Mouse (Mus musculus): Measurements from ENCODE around the gene Qpct.

DNA sequence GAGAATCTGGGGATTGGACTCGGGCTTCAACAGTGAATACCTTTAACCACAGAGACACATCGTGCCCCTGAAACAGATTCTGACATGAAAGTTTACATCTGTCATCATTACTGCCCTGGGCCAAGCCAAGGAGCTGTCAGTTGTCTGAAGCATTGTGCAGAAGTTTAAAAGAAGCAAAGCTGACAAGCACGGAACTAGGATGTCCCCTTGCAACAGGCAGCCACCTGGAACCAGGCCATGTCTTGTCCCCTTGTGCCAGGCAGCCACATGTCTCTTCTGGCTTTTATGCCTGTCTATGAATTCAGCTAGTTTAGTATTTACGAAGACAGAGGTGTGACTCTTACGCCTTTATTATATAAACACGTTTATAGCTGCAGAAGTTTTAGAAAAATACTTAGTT lies 6.6 kb downstream of the Qpct start:
- TF ChIP-seq TCF12 (IDR thresholded peaks at IDR 0.05; ENCODE audit: insufficient read depth, poor library complexity, severe bottlenecking) (no peak), POLR2A (IDR thresholded peaks at IDR 0.05; ENCODE audit: insufficient read length, low read depth) (no peak), CEBPB (IDR thresholded peaks at IDR 0.05; ENCODE audit: insufficient read depth, poor library complexity, severe bottlenecking) (no peak), MYOG (IDR thresholded peaks at IDR 0.05; ENCODE audit: control insufficient read depth in 1 of 3, insufficient read depth in 1 of 3, insufficient read length in 2 of 3, low read depth in 2 of 3) (no peak)
